Mouse (Mus musculus) neural tube, embryonic 12.5 days (tissue): ENCODE results near the gene Kmo. TPM values are rescaled to one million over a fixed set of nuclear protein-coding genes. Genes with fewer than 3 reads are reported as not detected.

ENCODE experiments used
- ATAC-seq: fragments of 200-750 bp; cut with Nextera tagmentation; 2 replicates; pipeline ENCODE4 v1.8.0; 2017; ENCODE audit warnings: low read depth, mild to moderate bottlenecking, moderate TSS enrichment, moderate library complexity; ENCODE audit not compliant: low FRiP score
- H3K27ac ChIP-seq: fragments of 300-500 bp; sonication (generic); 2 replicates; pipeline ENCODE4 v1.5.1; 2016
- H3K27me3 ChIP-seq: fragments of 300-500 bp; sonication (generic); replicated peaks from 2 replicates; pipeline ENCODE4 v1.6.1; 2016; ENCODE audit warnings: mild to moderate bottlenecking
- H3K36me3 ChIP-seq: fragments of 300-500 bp; sonication (generic); 2 replicates; pipeline ENCODE4 v1.6.1; 2016; ENCODE audit warnings: mild to moderate bottlenecking
- H3K4me1 ChIP-seq: fragments of 300-500 bp; sonication (generic); 2 replicates; pipeline ENCODE4 v1.6.1; 2016
- H3K4me2 ChIP-seq: fragments of 300-500 bp; sonication (generic); replicated peaks from 2 replicates; pipeline ENCODE4 v1.6.1; 2016; ENCODE audit warnings: mild to moderate bottlenecking
- H3K4me3 ChIP-seq: fragments of 300-500 bp; sonication (generic); 2 replicates; pipeline ENCODE4 v1.5.1; 2016
- H3K9ac ChIP-seq: fragments of 300-500 bp; sonication (generic); 2 replicates; pipeline ENCODE4 v1.6.1; 2016; ENCODE audit warnings: mild to moderate bottlenecking
- H3K9me3 ChIP-seq: fragments of 300-500 bp; sonication (generic); 2 replicates; pipeline ENCODE4 v1.6.1; 2016; ENCODE audit warnings: mild to moderate bottlenecking
- WGBS: fragments of 180-500 bp; shearing (Covaris S2); methylation state at CpG from one replicate; pipeline ENCODE4 v1.1.7; 2016; 5-methylcytosine and 5-hydroxymethylcytosine counted together
- polyA plus RNA-seq: library from polyadenylated mRNA; unstranded; fragments of >200 nt; fragmentation: Nextera tagmentation; extraction: Ambion mirVana; gene quantifications from 2 replicates; pipeline ENCODE4 v1.2.1, GENCODE M21; 2016

Gene Kmo
- polyA plus RNA-seq, 1 experiment from 2014 or later, result 0.13 TPM

- Histone ChIP-seq H3K9ac (no peak overlapping the region), H3K27me3 (no peaks in the 10 kb centered on the region), H3K36me3 (no peaks in the 10 kb centered on the region), H3K4me3 (no peak overlapping the region), H3K4me2 (no peak overlapping the region), H3K27ac (no peak overlapping the region), H3K9me3 (no peaks in the 10 kb centered on the region), H3K4me1 (no peaks in the 10 kb centered on the region)
- WGBS, result 89% methylated on average over 6 of the region's 6 CpGs
- no peak for ATAC-seq
These were observed 57.3 kb downstream of the Kmo start for GRCm38 (mm10) chr1:175677459-175677858.

GRCm38 (mm10) chr1:175680995-175681394 lies 60.8 kb downstream of the Kmo start:
- Histone ChIP-seq H3K27me3 (no peaks in the 10 kb centered on the region), H3K4me1 (no peaks in the 10 kb centered on the region), H3K4me3 (no peak overlapping the region), H3K9ac (no peak overlapping the region), H3K9me3 (no peaks in the 10 kb centered on the region), H3K36me3 (0 out of 2 replicates have a peak, but pooled peaks cover under 1% of the 10 kb centered on the region), H3K27ac (no peak overlapping the region), H3K4me2 (no peak overlapping the region)
- no peak for ATAC-seq
- 89% methylated on average over 6 of the region's 6 CpGs for WGBS

GRCm38 (mm10) chr1:175691686-175692245 lies 71.6 kb downstream of the Kmo start:
- ATAC-seq, result no peak
- WGBS, result under 1% methylated on average over 22 of the region's 22 CpGs
- no peaks in the 10 kb centered on the region for H3K9me3 ChIP-seq
- H3K4me1 ChIP-seq, result peaks cover 18% of the 10 kb centered on the region
- H3K36me3 ChIP-seq, result peaks cover 14% of the 10 kb centered on the region
- H3K4me3 ChIP-seq, result peak overlapping the region; percentile 71
- no peak overlapping the region for H3K27ac ChIP-seq
- no peaks in the 10 kb centered on the region for H3K27me3 ChIP-seq
- H3K9ac ChIP-seq, result peak overlapping the region; percentile 81
- peak overlapping the region; percentile 71 for H3K4me2 ChIP-seq

DNA sequence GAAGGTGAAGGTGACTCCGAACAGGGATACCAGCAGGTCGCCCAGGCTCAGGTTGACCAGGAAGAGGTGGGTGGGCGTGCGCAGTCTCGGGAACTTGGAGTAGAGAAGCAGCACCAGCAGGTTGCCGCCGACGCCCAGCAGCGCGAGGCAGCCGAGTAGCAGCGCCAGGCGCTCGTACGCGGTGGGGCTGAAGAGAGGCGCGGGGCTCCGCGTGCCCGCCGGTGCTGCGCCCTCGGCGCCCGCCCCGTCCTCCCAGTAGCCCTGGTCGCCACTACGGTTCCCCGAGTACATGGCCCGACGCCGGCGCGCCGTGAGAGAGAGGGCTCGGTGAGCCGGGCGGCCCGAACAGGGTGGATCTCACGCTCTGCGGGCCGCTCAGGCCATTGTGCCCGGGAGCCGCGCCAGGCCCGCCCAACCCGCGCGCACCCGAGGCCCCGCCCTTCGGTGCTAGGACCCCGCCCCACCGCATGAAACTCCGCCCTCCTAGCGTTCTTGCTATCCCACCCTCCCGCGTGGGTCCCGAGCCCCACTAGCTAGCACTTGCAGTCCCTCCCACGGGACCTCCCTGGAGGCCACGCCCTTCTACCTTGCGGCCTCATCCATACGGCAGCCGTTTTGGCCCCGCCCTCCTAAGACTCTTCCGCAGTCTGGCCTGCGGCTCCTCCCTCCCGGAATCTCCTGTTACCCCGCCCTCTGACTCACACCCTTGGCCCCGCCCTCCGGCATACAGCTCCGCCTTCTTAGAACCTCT lies 72.2 kb downstream of the Kmo start, which contains the start of the genes Opn3 and Chml:
Gene Opn3, minus strand, starts transcription at position 531 of the 751 bp plus-strand sequence.
Gene Chml, minus strand, starts transcription at position 656 of the 751 bp plus-strand sequence.
- under 1% methylated on average over 44 of the region's 73 CpGs for WGBS
- Histone ChIP-seq H3K9me3 (no peaks in the 10 kb centered on the region), H3K4me2 (peak within 1 kb of the TSS; percentile 71), H3K9ac (peak within 1 kb of the TSS; percentile 81), H3K4me1 (peaks cover 18% of the 10 kb centered on the region), H3K27ac (peak within 1 kb of the TSS; percentile 37; the same call in 1 of the 2 replicates), H3K27me3 (no peaks in the 10 kb centered on the region), H3K4me3 (peak within 1 kb of the TSS; percentile 71), H3K36me3 (peaks cover 8% of the 10 kb centered on the region)
- peak; percentile 98 for ATAC-seq

DNA sequence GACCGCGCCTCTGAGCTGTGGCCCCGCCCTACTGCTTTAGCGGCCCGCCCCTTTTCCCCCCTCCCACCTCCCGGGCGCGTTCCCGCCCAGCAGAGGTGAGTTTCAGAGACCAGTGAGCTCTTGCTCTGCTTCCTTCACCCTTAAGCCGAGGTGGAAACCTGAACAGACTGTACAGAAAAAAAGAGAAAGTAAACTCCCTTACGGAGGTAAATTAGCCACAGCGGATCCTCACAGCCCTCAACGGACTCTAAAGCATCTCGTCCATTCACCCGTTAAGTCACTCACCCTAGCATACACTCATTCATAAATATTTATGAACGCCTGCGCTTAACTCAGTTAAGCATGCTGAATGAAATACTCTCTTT lies 72.8 kb downstream of the Kmo start:
- peak overlapping the region; percentile 71 for H3K4me3 ChIP-seq
- H3K4me2 ChIP-seq, result peak overlapping the region; percentile 71
- 0 out of 2 replicates have a peak overlapping the region, but pooled peaks have one; percentile 18 for H3K9ac ChIP-seq
- no peaks in the 10 kb centered on the region for H3K27me3 ChIP-seq
- no peaks in the 10 kb centered on the region for H3K9me3 ChIP-seq
- 1% methylated on average over 17 of the region's 17 CpGs for WGBS
- H3K4me1 ChIP-seq, result peaks cover 18% of the 10 kb centered on the region
- H3K27ac ChIP-seq, result no peak overlapping the region
- ATAC-seq, result peak; percentile 78
- peaks cover 2% of the 10 kb centered on the region for H3K36me3 ChIP-seq

GRCm38 (mm10) chr1:175693429-175693960 lies 73.3 kb downstream of the Kmo start:
- H3K4me3 ChIP-seq, result peak overlapping the region; percentile 71; the same call in 1 of the 2 replicates
- ATAC-seq, result peak; percentile 1; the same call in 1 of the 2 replicates
- peak overlapping the region; percentile 71 for H3K4me2 ChIP-seq
- peaks cover 18% of the 10 kb centered on the region for H3K4me1 ChIP-seq
- no peak overlapping the region for H3K27ac ChIP-seq
- H3K36me3 ChIP-seq, result no peaks in the 10 kb centered on the region
- no peaks in the 10 kb centered on the region for H3K27me3 ChIP-seq
- 44% methylated on average over 12 of the region's 12 CpGs for WGBS
- H3K9ac ChIP-seq, result 0 out of 2 replicates have a peak overlapping the region, but pooled peaks have one; percentile 18
- no peaks in the 10 kb centered on the region for H3K9me3 ChIP-seq

- Histone ChIP-seq H3K9ac (no peak within 1 kb of the TSS), H3K4me1 (no peaks in the 10 kb centered on the region), H3K36me3 (no peaks in the 10 kb centered on the region), H3K4me2 (no peak within 1 kb of the TSS), H3K4me3 (no peak within 1 kb of the TSS), H3K9me3 (no peaks in the 10 kb centered on the region), H3K27me3 (no peaks in the 10 kb centered on the region), H3K27ac (no peak within 1 kb of the TSS)
- WGBS, result 90% methylated on average over 1 of the region's 1 CpGs
- no peak for ATAC-seq
These were observed 78.1 kb downstream of the Kmo start, which contains the start of gene Wdr64 for GRCm38 (mm10) chr1:175698293-175698692. TSS of gene Wdr64 (plus strand) at chr1:175698593.

- no peak overlapping the region for H3K4me3 ChIP-seq
- H3K27ac ChIP-seq, result no peak overlapping the region
- no peaks in the 10 kb centered on the region for H3K4me1 ChIP-seq
- no peak for ATAC-seq
- no peak overlapping the region for H3K9ac ChIP-seq
- H3K9me3 ChIP-seq, result no peaks in the 10 kb centered on the region
- H3K36me3 ChIP-seq, result no peaks in the 10 kb centered on the region
- H3K27me3 ChIP-seq, result no peaks in the 10 kb centered on the region
- no peak overlapping the region for H3K4me2 ChIP-seq
- 73% methylated on average over 3 of the region's 3 CpGs for WGBS
These were observed 79.2 kb downstream of the Kmo start for GRCm38 (mm10) chr1:175699375-175699774.

DNA sequence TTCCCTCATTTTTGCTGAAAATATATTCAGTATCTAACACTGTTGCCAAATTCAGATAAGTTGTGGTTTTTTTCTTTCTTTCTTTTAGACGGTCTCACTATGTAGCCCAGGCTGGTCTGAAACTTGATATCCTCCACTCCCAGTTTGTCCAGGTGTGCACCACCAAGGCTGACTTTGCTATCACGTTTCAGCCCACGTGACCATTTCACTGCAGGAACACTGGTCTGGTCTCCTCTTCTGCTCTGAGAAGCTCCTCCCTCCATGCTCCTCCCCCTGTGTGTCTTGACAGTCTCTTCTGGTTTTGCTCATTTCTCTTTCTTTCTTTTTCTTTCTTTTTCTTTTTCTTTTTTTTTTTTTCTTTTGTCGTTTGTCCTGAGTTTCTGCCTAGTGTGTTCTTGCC lies 79.6 kb downstream of the Kmo start:
- H3K9me3 ChIP-seq, result no peaks in the 10 kb centered on the region
- H3K4me3 ChIP-seq, result no peak overlapping the region
- ATAC-seq, result no peak
- H3K9ac ChIP-seq, result no peak overlapping the region
- WGBS, result 41% methylated on average over 4 of the region's 4 CpGs
- no peaks in the 10 kb centered on the region for H3K4me1 ChIP-seq
- no peaks in the 10 kb centered on the region for H3K36me3 ChIP-seq
- no peak overlapping the region for H3K4me2 ChIP-seq
- no peaks in the 10 kb centered on the region for H3K27me3 ChIP-seq
- no peak overlapping the region for H3K27ac ChIP-seq

GRCm38 (mm10) chr1:175701145-175701544 lies 81.0 kb downstream of the Kmo start:
- ATAC-seq, result no peak
- H3K9ac ChIP-seq, result no peak overlapping the region
- WGBS, result 86% methylated on average over 4 of the region's 4 CpGs

DNA sequence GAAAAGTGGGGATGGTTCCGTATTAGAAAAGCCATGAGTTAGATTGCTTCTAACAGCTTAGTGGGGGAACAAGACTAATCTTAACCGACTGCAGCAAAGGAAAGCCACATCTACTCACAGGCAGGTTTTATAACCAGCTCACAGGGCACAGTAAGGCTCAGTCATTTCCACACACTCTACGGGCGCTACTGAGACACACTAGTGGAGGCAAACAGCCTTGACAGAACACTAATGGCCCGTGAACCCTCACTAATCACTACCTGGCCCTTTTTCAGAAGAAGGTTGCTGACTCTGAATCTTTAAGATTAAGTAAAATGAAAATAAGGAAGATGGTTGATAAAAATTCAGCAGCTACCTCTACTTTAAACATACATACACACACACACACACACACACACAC lies 87.4 kb downstream of the Kmo start:
- 76% methylated on average over 5 of the region's 5 CpGs for WGBS
- ATAC-seq, result no peak
- no peaks in the 10 kb centered on the region for H3K36me3 ChIP-seq
- no peak overlapping the region for H3K4me2 ChIP-seq
- H3K4me1 ChIP-seq, result no peaks in the 10 kb centered on the region
- H3K4me3 ChIP-seq, result no peak overlapping the region
- H3K27me3 ChIP-seq, result no peaks in the 10 kb centered on the region
- H3K27ac ChIP-seq, result no peak overlapping the region
- no peaks in the 10 kb centered on the region for H3K9me3 ChIP-seq
- no peak overlapping the region for H3K9ac ChIP-seq

More at GRCm38 (mm10) chr1:175701145-175701544, 81.0 kb downstream of the Kmo start:
- Histone ChIP-seq H3K4me2 (no peak overlapping the region), H3K9me3 (no peaks in the 10 kb centered on the region), H3K36me3 (no peaks in the 10 kb centered on the region), H3K27me3 (no peaks in the 10 kb centered on the region), H3K27ac (no peak overlapping the region), H3K4me1 (no peaks in the 10 kb centered on the region), H3K4me3 (no peak overlapping the region)

DNA sequence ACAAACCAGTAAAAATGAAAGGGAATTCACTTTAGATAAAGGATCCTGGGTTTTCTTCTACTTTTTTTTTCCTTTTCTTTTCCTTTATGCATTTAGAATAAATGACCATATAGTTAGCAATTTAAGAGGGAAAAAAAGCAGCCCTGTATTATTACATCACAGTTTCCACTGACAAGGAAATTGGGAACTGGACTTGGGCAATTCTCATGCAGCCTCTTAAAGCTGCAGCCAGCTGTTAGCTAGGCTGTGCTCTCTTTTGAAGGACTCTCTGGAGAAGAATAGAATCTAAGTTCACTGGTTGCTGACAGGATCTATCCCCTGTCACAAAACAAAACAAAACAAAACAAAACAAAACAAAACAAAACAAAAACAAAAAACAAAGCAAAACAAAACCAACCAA lies 87.8 kb downstream of the Kmo start:
- Histone ChIP-seq H3K27ac (no peak overlapping the region), H3K4me2 (no peak overlapping the region), H3K9ac (no peak overlapping the region), H3K36me3 (no peaks in the 10 kb centered on the region), H3K27me3 (no peaks in the 10 kb centered on the region), H3K9me3 (no peaks in the 10 kb centered on the region), H3K4me1 (no peaks in the 10 kb centered on the region), H3K4me3 (no peak overlapping the region)
- no peak for ATAC-seq
